Mouse (Mus musculus): ENCODE data around the gene Wnt9a.

Wnt9a gene

DNA sequence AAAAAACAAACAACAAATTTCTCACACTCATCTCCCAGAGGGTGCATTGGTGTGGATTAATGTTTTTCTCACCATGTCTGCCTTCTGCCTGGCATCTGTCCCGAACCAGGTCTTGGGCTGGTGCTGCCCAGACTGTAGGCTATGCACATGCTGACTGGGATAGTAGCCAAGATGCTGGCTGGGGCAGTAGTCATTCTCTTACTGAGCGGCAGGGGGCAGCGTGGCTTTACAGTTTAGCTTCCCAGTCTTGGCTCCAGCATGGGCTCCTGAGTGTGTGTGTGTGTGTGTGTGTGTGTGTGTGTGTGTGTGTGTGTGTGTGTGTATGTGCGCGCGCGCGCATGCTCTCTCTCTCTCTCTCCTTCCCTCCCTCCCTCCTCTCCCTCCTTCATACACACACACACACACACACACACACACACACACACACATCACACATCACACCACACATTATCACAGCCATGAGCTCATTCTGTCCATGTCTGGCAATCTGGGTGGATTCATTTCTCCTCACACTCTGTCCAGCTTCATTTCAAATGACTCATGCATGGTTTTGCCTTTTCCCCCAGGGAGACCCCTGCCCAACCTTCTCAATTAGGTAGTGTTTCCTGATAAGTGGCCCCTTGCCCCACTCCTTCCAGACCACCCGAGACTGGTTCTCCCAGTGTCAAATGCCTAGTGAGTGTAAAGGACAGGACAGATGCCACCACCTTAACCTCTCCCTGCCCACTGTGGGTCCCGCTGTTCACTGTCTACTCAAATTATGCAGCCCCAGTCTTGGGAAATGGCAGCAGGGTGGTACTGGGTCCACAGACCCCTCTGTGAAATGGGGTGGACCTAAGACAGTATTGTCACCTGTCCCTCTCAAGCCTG, 3.8 kb upstream of the Wnt9a start:
- DNase-seq (ENCODE audit: low read depth, low spot score) = peak; percentile 85

DNA sequence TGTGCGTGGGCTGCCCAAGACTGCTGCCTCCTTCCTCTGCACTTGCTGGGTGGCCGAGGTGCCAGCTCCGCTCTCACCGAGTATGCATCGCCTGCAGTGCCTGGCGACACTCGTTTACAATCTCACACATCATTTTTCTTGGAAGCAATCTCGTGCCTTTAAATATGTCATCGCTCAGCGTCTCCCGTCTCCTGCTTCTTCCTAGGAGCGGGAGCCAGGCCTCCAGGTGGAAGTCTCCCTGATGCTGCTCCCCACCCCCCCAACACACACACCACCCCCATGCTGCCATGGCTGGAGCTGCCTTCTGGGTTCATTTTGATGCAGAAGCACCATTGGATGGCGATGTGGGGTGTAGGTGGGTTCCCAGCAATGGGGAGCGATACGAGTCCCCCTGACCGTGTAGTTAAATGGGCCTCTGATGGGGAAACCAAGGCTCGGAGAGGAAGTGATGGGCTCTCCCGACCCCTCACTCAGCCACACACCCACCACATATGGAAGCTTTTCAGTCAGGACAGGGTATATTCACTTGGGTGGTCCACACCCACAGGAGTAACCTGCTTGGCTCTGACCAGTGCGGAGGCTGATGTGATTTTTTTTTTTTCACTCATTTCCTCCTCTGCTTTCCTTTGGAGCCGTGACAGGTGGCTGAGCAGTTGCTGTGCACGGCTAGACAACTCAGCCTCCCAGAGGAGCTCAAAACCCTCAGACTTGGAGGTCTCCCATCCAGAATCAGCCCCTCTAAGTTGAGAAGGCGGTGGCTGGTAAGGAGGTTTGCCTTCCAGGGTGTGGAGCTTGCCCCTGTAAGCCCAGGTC, 1.5 kb upstream of the Wnt9a start:
- DNase-seq (ENCODE audit: low read depth, low spot score) = no peak

DNA sequence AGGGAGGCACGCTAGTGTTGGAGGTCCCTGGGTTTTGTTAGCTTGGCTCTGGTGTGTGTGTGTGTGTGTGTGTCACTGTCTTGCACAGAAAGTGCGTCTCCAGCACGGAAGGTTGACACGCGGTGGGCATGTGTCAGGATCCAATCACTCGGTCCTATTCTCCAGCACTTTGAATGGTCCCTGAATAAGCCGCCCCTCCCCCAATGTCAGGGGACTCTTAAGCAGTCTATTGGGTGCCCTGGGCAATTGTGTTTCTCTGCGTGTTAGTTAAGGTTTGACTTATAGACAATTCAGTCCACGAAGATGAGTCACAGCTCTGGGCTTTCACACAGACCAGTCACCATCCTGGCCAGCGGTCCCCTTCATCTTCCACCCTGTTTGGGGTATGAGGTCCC, 910 bp upstream of the Wnt9a start:
- no peak for DNase-seq (ENCODE audit: low read depth, low spot score)

DNA sequence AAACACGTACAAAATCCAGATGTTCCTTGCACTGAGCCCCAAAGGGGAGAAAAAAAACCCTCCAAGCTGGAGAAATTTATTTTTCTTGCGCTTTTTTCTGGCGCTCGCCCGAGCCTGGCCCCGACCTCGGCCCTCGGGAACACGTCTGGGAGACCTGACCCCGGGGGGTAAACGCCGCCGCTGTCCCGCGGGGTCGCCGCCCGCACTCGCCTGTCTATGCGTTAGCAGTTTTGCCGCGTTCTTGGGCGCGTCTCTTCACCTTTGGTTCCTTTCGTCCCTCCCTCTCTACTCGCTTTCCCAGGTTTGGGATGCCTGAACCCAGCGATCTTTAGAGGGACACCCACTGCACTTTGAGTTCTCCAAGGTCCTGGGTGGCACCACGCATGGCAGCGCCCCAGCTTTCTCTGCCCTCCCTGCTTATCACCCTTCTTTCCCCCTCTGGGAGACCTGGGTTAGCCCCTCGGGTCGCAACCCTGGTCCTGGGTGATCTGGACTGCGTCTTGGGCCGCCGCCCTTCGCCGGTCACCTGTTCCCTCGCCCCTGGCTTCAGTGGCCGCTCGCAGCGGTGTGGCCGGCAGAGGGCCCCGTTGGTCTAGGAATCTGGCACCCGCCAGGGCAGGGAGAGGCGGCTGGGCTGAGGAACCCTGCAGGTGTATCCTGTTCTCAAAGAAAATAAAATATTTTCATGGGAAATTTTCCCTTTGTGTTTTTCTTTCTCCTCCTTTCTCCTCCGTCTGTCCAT, 865 bp downstream of the Wnt9a start:
- DNase-seq (ENCODE audit: low read depth, low spot score) = no peak

- no peak for DNase-seq (ENCODE audit: low read depth, low spot score)
Measured at GRCm38 (mm10) chr11:59308164-59308542, 1.4 kb downstream of the Wnt9a start.

GRCm38 (mm10) chr11:59308625-59309024, 1.9 kb downstream of the Wnt9a start:
- no peak for DNase-seq (ENCODE audit: low read depth, low spot score)

DNA sequence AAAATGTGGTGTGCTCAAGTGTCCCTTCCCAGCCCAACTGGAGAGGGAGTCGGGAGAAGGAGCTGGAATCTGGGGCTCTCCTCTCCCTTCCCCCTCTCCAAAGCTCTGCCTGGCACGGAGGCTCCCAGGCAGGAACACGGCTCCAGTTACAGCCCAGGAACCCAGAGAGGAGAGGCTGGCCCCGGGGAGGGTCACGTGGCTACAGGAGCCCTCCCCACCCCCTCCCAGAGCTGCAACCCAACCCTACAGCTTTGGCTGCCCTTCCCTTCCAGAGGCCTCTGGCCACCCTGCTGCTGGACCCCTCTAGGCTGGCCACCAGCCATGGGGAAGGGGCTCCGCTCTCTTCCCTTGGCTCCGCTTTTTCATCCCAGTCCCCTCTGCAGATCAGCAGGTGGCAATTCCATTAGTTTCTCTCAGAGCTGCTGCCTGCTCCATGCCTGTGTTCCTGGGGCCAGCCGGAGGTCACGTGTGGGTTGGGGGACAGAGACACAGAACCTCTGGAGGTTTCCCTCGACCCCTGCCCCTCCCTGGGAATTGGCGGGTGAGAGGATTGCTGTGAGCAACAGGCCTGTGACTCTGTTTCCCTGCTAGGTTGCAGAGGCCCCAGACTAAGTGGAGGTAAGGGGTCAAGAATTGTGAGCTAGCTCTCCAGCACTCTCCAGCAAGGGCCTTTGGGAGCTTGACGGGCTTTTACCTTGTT, 2.5 kb downstream of the Wnt9a start:
- no peak for DNase-seq (ENCODE audit: low read depth, low spot score)

DNA sequence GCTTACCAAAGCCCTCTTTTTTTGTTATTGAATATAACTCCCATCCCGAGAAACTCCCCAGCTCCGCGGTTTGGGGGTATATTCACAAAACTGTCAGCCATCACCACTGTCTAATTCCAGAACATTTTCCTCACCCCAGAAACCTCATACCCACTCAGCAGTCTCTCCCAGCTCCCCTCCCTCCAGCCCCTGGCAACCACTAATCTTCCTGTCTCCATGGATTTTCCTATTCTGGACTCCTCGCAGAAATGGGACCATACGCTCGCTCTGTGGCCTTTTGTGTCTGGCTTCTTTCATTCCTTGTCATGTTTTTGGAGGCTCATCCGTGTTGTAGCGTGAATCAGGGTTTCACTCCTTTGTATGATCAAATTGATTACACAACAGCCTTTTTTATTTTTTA, 3.2 kb downstream of the Wnt9a start:
- no peak for DNase-seq (ENCODE audit: low read depth, low spot score)

DNA sequence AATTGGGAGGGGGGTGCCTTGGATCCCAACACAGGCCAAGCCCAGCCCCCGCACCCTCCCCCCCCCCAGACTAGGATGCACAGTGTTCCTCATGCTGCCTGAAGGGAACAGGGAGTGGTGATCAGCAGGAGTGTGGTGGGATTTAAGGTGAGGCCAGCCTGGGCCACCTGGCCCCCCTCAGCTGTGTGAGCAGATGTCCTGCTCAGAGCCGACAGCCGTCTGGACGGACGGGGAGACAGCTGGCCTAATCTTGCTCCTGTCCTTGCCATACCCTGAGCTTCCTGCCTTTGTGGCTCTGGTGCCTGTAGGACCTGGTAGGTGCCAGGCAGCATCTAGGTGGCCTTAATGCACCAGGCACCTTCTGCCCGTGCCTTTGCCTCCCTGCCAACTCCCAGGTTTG, 5.3 kb downstream of the Wnt9a start:
- DNase-seq (ENCODE audit: low read depth, low spot score) = no peak

- no peak for DNase-seq (ENCODE audit: low read depth, low spot score)
Measured at GRCm38 (mm10) chr11:59312501-59312900, 5.8 kb downstream of the Wnt9a start.

- DNase-seq (ENCODE audit: low read depth, low spot score) = peak; percentile 59
Measured at GRCm38 (mm10) chr11:59313029-59313811, 6.5 kb downstream of the Wnt9a start.

GRCm38 (mm10) chr11:59313944-59314343, 7.2 kb downstream of the Wnt9a start:
- no peak for DNase-seq (ENCODE audit: low read depth, low spot score)

DNA sequence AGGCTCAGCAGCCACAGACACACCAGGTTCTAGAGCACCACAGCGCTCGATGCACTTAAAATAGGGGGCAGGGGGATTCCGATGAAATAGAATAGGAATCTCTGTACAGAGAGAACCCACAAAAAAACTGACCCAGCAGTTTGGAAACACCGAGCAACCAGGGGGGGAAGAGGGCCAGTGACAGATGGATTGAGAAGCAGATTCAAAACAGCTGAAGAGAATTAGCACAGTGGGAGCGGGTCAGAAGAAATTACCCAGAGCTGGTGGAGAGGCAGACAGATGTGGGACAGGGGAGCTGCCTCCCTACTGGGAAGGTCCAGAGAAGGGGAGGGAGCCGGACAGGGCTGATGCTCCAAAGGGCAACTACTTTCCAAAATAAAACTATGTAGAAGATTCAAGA, 9.8 kb downstream of the Wnt9a start:
- no peak for DNase-seq (ENCODE audit: low read depth, low spot score)

- DNase-seq (ENCODE audit: low read depth, low spot score) = no peak
Measured at GRCm38 (mm10) chr11:59322988-59323387, 16.3 kb downstream of the Wnt9a start.

GRCm38 (mm10) chr11:59324777-59325176, 18.0 kb downstream of the Wnt9a start:
- DNase-seq (ENCODE audit: low read depth, low spot score) = no peak

- DNase-seq (ENCODE audit: low read depth, low spot score) = peak; percentile 22
Measured at GRCm38 (mm10) chr11:59327625-59328024, 20.9 kb downstream of the Wnt9a start.

DNA sequence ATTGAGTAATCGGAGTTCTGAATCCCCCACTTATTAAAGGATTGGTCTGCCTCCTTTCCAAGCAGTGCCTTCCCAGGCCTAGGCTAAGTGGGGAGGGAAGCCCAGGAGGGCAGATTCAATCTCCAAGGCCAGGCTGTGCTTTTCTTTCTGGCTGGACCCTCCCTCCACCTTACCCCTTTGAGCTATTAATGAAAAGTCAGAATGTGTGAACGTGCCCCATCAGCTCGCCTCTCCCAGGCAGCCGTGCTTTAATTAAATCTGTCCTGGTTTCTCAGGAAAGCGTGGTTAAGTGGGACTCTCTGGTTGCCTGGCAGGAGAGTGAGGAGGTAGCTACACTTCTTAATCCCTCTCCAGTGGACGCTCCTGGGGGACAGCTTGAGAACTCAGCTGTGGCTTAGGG, 22.9 kb downstream of the Wnt9a start:
- no peak for DNase-seq (ENCODE audit: low read depth, low spot score)

DNA sequence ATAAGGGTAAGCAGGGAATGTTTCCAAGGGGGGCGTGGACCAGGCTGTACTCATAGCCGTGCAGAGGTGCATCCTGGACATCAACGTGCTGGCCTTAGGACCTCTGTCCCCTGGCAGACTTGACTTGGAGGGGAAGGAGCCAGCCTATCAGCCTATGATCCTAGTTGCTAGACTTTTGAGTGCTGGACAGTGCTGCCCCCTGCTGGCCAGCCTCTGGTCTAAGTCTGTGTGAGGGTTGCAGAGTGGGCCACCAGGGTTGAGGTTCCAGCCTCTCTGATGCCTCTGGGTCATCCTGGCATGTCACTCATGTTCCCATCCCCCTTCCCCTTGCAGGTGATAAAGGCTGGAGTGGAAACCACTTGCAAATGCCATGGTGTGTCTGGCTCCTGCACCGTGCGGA, 23.8 kb downstream of the Wnt9a start:
- DNase-seq (ENCODE audit: low read depth, low spot score) = peak; percentile 79

DNA sequence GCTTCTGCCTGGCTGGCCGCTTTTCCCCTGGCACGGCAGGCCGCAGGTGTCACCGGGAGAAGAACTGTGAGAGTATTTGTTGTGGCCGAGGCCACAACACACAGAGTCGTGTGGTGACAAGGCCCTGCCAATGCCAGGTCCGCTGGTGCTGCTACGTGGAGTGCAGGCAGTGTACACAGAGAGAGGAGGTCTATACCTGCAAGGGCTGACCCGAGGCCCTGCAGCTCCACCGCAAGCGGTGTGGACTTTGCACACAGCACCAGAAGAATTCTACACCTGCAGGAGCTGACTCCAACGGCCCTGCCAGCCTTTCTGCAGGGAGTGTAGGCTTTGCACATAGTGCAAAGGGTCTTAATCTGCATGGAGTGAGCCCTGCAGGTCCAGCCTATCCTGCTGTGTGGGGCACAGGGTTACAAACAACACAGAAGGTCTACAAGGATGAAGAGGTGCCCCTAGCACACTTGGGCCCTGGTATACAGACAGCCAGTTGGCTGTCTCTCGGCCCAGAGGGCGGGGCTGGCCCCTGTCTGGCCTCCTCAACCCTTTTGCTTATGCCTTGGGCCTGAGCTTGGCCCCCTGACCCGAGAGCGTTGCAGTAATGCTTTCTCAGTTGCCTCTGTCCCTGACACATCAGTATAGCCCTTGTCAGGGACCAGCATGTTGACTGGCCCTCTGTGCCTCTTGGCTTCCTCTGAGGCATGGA, 24.6 kb downstream of the Wnt9a start:
- no peak for DNase-seq (ENCODE audit: low read depth, low spot score)

DNA sequence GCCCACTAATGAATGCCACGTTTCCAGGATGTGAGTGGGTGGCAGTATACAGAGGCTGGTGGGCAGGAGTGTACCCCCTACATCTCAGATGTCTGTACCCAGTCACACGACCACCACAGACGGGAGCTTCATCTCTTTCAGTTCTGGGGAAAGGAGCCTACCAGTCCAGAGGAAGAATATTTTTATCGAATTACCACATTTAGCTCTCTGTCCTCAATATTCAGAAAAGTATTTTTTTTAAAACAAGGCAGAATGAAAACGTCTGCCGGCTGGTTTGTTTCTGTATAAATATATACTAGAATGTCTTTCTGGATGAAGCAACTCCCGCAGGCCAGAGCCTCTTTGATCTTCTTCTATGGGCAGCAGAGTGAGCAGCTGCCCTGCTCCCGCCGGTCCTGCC, 26.2 kb downstream of the Wnt9a start:
- no peak for DNase-seq (ENCODE audit: low read depth, low spot score)
